Mouse (Mus musculus) kidney, adult 2 months (tissue): ENCODE results near the gene Rapgef2. TPM values are rescaled to one million over a fixed set of nuclear protein-coding genes. Genes with fewer than 3 reads are reported as not detected.

Experiments
- DNase-seq: peaks from one replicate; pipeline ENCODE4 v3.0.0; 2021
- H3K27ac ChIP-seq: fragments of 200-500 bp; 2 replicates; pipeline ENCODE4 v1.5.1; 2012; ENCODE audit warnings: low read depth, low read length, control low read depth, inconsistent platforms; ENCODE audit not compliant: insufficient read depth
- H3K27me3 ChIP-seq: fragments of 200-500 bp; replicated peaks from 2 replicates; pipeline ENCODE4 v1.6.1; 2012; ENCODE audit warnings: mild to moderate bottlenecking, moderate library complexity, low read length, inconsistent platforms; ENCODE audit not compliant: control insufficient read depth, insufficient read depth
- H3K36me3 ChIP-seq: fragments of 200-500 bp; 2 replicates; pipeline ENCODE4 v1.6.1; 2012; ENCODE audit warnings: mild to moderate bottlenecking, moderate library complexity, low read length, inconsistent platforms; ENCODE audit not compliant: control insufficient read depth, insufficient read depth
- H3K4me1 ChIP-seq: fragments of 200-500 bp; 2 replicates; pipeline ENCODE4 v1.6.1; 2011; ENCODE audit warnings: low read length; ENCODE audit not compliant: control insufficient read depth, insufficient read depth
- H3K4me3 ChIP-seq: fragments of 200-500 bp; 2 replicates; pipeline ENCODE4 v1.5.1; 2011; ENCODE audit warnings: mild to moderate bottlenecking, low read depth, low read length, control low read depth; ENCODE audit not compliant: insufficient read depth
- CTCF ChIP-seq: fragments of 200-500 bp; conservative IDR thresholded peaks from 2 replicates; pipeline ENCODE4 v1.5.1; 2011; ENCODE audit warnings: low read depth, mild to moderate bottlenecking, control low read depth, low read length, moderate library complexity, mixed read lengths; ENCODE audit not compliant: insufficient read depth, insufficient read length
- POLR2A ChIP-seq: fragments of 200-500 bp; IDR thresholded peaks from one replicate; pipeline ENCODE4 v1.6.1; 2011; ENCODE audit warnings: low read depth, low read length, control low read depth
- WGBS: fragments of 180-500 bp; shearing (Covaris S2); methylation state at CpG from one replicate; pipeline ENCODE4 v1.1.7; 2018; 5-methylcytosine and 5-hydroxymethylcytosine counted together
- polyA plus RNA-seq: library from polyadenylated mRNA; depleted of rRNA; stranded (reverse); fragments of >200 nt; gene quantifications from 2 replicates; pipeline ENCODE4 v1.2.3, GENCODE M21; 2012

The Rapgef2 gene
- polyA plus RNA-seq, 1 experiment: 7.6 TPM

DNA sequence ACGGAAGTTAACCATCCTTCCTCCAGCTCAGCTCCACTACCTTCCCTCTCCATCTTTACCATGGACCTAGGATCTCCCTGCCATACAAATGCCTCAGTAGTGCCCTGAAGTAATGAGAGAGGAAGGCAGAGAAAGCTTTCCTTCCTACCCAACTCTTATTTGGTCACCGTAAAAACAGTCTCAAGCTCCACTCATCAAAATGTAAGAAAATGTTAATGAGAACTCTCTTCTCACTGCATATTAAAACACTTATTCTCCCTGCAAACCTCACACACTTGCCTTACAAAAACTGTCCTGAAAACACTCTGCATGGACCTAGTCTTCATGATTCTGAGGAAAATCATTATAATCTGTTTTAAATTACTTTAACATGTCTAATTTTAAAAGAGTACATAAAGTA lies 118.7 kb downstream of the Rapgef2 start:
- Histone ChIP-seq H3K27ac (no peak overlapping the region), H3K4me1 (no peaks in the 10 kb centered on the region), H3K4me3 (no peak overlapping the region), H3K27me3 (no peaks in the 10 kb centered on the region), H3K36me3 (peaks cover 1% of the 10 kb centered on the region; the same call in 1 of the 2 replicates)
- WGBS: 74% methylated on average over 2 of the region's 2 CpGs
- DNase-seq: no peak
- TF ChIP-seq POLR2A (no peak), CTCF (no peak)

DNA sequence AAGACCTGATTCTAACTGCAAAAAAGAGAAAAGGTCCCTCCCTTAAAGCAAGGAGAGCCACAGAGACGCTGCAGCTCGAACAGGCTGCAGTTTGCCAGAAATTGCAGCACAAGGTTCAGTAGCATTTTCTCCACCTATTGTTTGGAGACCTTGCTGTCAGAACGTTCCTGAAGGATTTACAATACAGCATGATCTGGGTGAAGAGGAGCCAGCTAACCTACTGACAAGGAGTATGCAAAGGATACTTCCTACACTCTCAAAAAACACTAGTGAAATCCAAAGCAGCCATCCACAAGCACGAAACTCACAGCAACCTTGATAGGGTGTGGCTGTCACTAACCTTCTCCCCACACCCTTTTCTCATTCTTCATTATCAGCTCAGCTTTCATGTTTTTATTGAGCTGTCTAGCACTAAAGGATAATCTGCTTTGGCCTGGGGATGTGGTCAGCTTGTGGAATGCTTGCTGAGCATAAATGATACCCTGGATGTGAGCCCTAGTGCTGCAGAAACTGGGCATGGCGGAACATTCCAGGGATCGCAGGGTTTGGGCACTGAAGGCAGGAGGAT lies 124.4 kb downstream of the Rapgef2 start:
- 48% methylated on average over 6 of the region's 6 CpGs for WGBS
- Histone ChIP-seq H3K4me1 (peaks cover 8% of the 10 kb centered on the region; the same call in 1 of the 2 replicates), H3K27me3 (no peaks in the 10 kb centered on the region), H3K4me3 (no peak overlapping the region), H3K36me3 (no peaks in the 10 kb centered on the region), H3K27ac (peak overlapping the region; percentile 55)
- DNase-seq: no peak
- TF ChIP-seq POLR2A (no peak), CTCF (no peak)

DNA sequence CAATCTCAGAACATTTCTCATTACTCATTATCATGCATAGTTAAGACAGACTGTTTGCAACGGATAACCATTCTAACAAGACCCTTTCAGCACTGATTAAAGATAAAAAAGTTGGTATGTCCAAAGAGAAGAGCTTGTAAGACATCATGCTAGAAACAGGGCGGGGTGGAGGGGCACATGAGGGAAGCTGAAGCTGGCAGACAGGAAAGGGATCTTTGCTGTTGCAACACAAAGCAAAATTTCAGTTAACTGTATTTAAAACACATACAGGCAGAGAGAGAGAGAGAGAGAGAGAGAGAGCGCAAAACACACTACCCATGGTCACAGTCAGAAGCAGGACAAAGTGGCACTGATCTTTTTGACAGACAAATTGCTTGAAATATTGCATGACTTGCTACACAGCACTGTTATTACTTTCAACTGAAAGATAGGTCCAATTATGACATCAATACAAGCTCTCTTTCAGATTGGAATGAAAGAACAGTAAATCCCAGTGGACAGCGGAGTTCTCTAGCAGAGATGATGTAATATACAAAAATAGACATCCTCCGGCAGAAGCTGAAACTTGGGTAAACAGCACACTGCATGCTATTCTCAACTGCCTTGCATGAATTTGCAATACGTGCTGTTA lies 125.1 kb downstream of the Rapgef2 start:
- 54% methylated on average over 6 of the region's 6 CpGs for WGBS
- Histone ChIP-seq H3K4me3 (no peak overlapping the region), H3K27me3 (no peaks in the 10 kb centered on the region), H3K4me1 (peaks cover 8% of the 10 kb centered on the region; the same call in 1 of the 2 replicates), H3K27ac (peak overlapping the region; percentile 64), H3K36me3 (no peaks in the 10 kb centered on the region)
- DNase-seq: peak; percentile 50
- TF ChIP-seq POLR2A (no peak), CTCF (no peak)

DNA sequence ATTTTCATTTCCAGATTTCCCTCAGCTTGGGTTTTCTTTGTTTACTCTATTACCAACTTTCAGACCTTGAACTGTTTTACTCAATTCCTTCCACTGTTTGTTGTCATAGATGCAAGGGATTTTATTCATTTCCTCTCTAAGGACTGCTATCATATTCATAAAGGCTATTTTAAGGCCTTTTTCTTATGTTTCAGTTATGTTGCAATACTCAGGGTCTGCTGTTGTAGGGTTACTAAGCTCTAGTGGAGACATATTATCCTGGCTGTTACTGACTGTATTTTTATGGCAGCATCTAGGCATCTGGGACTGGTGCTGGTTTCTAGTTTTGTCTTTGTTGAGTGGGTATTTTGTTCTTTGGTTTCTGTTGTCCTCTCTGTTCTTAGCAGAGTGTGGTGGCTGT lies 128.1 kb downstream of the Rapgef2 start:
- Histone ChIP-seq H3K4me1 (peaks cover 8% of the 10 kb centered on the region; the same call in 1 of the 2 replicates), H3K27me3 (no peaks in the 10 kb centered on the region), H3K36me3 (no peaks in the 10 kb centered on the region), H3K27ac (no peak overlapping the region), H3K4me3 (no peak overlapping the region)
- TF ChIP-seq POLR2A (no peak), CTCF (no peak)
- no peak for DNase-seq

DNA sequence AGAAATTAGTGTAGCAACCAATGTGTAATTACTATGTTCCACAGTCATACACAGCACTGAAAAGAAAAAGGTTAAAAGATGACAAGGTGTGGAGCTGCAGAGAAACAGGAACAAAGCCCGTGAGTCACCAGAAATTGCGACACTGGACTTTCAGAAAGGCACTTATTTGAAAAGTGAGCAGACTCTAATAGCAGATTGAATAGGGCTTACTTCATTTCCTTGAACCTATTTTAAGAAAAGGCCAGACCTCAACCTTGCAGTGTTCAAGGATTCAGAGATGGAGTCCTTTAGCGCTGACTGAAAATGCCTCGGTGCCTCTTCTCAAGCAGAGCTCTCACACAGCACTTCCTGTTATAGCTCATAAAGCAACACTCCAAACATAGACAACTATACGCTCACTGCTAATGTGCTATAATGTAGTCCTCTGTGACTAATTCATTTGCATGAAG lies 133.3 kb downstream of the Rapgef2 start:
- WGBS: 65% methylated on average over 5 of the region's 5 CpGs
- no peaks in the 10 kb centered on the region for H3K36me3 ChIP-seq
- TF ChIP-seq POLR2A: no peak
- TF ChIP-seq CTCF: no peak
- peak; percentile 48 for DNase-seq
- H3K4me1 ChIP-seq: no peaks in the 10 kb centered on the region; the same call in 1 of the 2 replicates
- peak overlapping the region; percentile 64 for H3K27ac ChIP-seq
- H3K4me3 ChIP-seq: no peak overlapping the region
- no peaks in the 10 kb centered on the region for H3K27me3 ChIP-seq

DNA sequence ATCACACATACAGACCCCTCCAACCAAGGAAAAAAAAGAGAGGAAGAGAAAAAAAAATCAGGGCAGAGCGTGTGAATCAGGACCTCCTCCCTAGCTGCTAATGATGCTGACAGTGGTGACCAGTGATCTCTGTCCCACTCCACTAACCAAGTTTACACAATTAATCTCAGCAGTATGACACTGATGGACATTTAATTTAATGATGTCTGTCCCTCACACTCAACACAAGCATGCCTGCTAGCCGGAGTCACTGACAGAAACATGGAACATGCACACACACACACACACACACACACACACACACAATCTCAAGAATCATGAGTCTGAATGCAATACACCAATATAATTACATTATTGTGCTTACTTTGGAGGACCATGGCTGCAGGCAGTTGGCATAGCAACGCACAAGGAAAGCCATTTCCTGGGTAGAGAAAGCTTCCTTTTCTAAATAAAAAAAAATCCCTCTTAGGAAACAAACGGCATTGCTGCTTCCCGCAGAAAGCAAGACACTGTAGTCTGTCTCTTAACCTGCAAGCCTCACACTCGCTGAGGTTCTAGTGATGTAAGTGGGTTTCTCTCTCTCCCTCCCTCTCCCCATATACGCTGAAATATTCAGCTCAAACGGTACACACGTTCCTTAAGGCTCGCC lies 140.8 kb downstream of the Rapgef2 start:
- H3K4me3 ChIP-seq: no peak overlapping the region
- TF ChIP-seq POLR2A (no peak), CTCF (no peak)
- 31% methylated on average over 10 of the region's 10 CpGs for WGBS
- peaks cover 23% of the 10 kb centered on the region for H3K4me1 ChIP-seq
- no peaks in the 10 kb centered on the region for H3K27me3 ChIP-seq
- H3K27ac ChIP-seq: peak overlapping the region; percentile 52; the same call in 1 of the 2 replicates
- no peaks in the 10 kb centered on the region for H3K36me3 ChIP-seq
- DNase-seq: no peak
